Mouse (Mus musculus) left cerebral cortex, postnatal 10 days (tissue): ENCODE results near the gene Ston1. TPM values are rescaled to one million over a fixed set of nuclear protein-coding genes. Genes with fewer than 3 reads are reported as not detected.
A peak's percentile ranks its signal among the peaks of the same experiment; 100 is the strongest.

Experiments used
- DNase-seq, 2 experiments: peaks; one replicate each; pipeline ENCODE4 v3.0.0; 2021 to 2022; ENCODE audit warnings: low spot score in 2 of 2, mixed read lengths in 1 of 2; ENCODE audit errors: extremely low spot score in 1 of 2
- intact Hi-C: fragments of 180-260 bp; cut with DNase I; formaldehyde crosslinking; loops from one replicate; pipeline ENCODE4 v1.15.1; 2025
- total RNA-seq, 2 experiments: library from RNA; stranded (reverse); gene quantifications; 2 replicates each; pipeline ENCODE4 v1.2.3; 2021

Ston1 gene
- total RNA-seq, 2 experiments from 2014 or later = 6.5 to 8.4 TPM

GRCm38 (mm10) chr17:88615492-88616155, 18.1 kb downstream of the Ston1 start:
- DNase-seq = no peak
- intact Hi-C loops = no loop called here

DNA sequence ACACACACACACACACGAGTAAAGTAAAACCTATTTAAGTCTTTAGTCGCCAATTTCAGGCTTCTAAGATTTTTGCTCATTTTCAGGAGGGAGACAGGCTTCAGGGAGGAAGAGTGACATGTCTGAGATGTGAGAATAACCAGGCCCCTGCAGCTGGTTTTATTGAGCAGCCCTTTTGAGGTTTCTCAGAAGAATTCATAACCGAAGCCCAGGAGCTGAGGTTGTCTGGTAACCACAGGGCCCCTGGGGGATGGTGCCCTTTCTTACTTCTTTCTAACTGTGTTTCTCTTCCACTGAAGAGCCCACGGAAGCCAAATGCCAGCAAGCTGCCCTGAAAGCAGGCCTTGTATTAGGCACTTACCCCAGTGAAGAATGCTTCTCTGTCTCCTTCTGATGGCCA, 23.5 kb downstream of the Ston1 start:
- intact Hi-C loops = no loop called here
- no peak for DNase-seq

DNA sequence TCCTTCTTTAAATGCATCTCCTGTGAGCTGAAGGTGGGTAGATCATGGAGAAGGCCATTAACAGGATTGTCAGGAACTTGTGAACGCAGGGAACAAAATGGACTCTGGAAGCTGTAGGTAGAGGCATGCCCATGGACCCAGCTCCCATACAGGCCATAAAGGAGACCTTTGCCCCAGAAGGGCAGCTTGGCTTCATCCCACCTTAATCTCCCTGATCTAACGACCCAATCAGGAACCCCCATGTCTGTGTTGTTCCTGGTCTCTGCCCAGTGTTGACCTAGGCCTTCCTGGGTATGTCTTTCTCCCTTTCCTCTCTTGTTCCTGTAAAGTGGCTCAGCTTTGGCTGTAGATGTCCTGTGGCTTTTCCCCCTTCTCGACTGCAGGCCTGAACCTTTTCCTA, 23.9 kb downstream of the Ston1 start:
- intact Hi-C loops = no loop called here
- no peak for DNase-seq

GRCm38 (mm10) chr17:88622711-88623110, 25.2 kb downstream of the Ston1 start:
- intact Hi-C loops = no loop called here
- no peak for DNase-seq

GRCm38 (mm10) chr17:88624386-88624785, 26.9 kb downstream of the Ston1 start:
- intact Hi-C loops = no loop called here
- no peak for DNase-seq

- DNase-seq = no peak
- intact Hi-C loops = no loop called here
Observed at GRCm38 (mm10) chr17:88625350-88625749, 27.9 kb downstream of the Ston1 start.

DNA sequence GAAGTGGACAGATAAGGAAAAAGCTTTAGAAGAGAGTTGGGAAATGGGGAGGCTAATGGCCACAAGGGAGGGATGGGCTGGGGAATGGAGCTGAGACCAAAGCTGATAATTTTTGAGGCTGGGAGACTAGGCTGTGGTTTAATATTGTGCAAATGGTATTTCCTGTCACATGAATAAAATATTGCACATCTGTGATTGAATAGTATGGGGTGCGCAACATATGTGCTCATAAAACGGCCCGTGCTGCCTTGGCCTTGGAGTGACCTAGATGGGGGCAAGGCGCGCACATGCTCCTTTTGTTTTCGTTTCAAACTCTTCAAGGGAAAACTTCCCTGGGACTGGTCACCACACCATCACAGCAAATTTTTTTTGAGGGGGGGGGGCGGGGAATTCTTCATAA, 28.4 kb downstream of the Ston1 start:
- intact Hi-C loops = no loop called here
- DNase-seq = no peak

GRCm38 (mm10) chr17:88626347-88626811, 28.9 kb downstream of the Ston1 start:
- DNase-seq = no peak
- intact Hi-C loops = no loop called here

- intact Hi-C loops = no loop called here
- no peak for DNase-seq
Observed at GRCm38 (mm10) chr17:88627150-88627549, 29.7 kb downstream of the Ston1 start.

GRCm38 (mm10) chr17:88628676-88629380, 31.3 kb downstream of the Ston1 start:
- intact Hi-C loops = no loop called here
- DNase-seq = peak; percentile 53 to 61

- DNase-seq = no peak
- intact Hi-C loops = no loop called here
Observed at GRCm38 (mm10) chr17:88629381-88629759, 31.9 kb downstream of the Ston1 start.

DNA sequence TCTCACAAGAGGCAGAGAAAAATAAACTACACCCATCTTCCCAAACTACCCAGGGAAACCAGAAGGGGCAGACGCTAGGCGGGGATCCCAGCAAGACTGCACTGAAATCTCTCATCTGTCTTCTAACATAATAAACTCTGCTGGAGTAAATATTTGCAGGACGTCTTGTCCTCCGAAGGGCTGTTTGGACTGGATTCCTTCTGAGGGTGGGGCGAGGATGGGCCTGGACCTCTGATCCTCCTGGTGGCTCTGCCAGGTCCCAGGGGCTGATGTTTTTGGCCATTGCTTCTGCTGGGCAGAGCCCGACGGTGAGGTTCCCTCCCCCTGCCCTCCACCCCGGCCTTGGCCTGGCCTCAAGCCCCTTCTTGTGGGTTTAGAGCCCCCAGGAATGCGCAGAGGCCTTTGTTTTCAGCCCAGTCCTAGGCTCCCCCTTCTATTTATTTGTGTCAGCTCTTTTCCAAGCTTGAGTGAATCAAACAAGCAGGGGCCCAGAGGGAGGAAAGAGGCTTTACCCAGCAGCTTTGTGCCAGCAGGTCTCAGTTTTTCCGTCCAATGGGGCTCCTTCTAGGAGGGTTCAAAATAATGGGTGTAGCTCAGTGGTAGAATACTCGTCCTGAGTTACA, 32.6 kb downstream of the Ston1 start:
- intact Hi-C loops = loop anchor here (5.0 kb wide), 1 partner anchor 33 kb away; the partner anchor contains the start of gene Ston1
- DNase-seq = peak in 1 of 2 experiments; percentile 71

DNA sequence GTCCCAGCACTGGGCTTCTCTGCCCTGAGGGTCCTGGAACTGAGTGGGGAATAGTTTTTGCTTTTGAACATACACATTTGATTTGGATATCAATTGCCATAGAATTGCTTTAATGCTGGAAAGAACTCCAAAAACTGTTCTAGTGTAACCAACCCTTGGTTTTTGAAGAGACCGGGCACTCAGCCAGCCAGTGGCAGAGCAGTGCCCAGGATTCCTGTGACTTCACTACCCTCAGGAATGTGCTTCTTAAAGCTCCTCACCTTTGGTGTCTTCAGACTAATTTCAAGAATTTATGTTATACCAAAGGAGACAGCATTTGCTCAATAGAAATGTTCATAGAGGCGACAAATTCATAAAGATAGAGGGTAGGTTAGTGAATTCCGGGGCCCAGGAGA, 33.1 kb downstream of the Ston1 start:
- peak in 1 of 2 experiments; percentile 38 for DNase-seq
- intact Hi-C loops = loop anchor here (5.0 kb wide), 1 partner anchor 33 kb away; the partner anchor contains the start of gene Ston1

DNA sequence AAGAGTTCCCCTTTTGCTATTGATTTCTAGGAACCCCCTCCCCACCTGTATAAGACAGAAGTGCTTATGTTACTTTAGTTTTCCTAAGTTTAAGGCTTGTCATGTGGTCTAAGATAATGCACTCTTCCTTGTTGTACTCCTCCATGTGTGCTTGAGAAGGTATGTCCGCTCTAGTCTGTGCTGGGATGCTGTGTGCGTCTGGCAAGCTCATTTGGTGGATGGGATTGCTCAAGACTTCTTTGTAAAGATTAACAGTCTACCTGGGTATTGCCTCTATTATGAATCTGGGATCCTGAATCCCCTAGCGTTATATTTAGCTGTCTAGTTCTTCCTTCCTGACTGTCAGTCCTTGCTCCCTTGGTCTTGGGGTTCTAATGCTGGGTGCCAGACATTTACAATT, 35.1 kb downstream of the Ston1 start:
- DNase-seq = no peak
- intact Hi-C loops = loop anchor here (5.0 kb wide), 1 partner anchor 35 kb away; the partner anchor contains the start of gene Ston1

- intact Hi-C loops = no loop called here
Observed at GRCm38 (mm10) chr17:88636076-88636475, 38.6 kb downstream of the Ston1 start.

GRCm38 (mm10) chr17:88636587-88636986, 39.1 kb downstream of the Ston1 start:
- peak in 1 of 2 experiments; percentile 59 for DNase-seq

More at GRCm38 (mm10) chr17:88636076-88636475, 38.6 kb downstream of the Ston1 start:
- DNase-seq = no peak

DNA sequence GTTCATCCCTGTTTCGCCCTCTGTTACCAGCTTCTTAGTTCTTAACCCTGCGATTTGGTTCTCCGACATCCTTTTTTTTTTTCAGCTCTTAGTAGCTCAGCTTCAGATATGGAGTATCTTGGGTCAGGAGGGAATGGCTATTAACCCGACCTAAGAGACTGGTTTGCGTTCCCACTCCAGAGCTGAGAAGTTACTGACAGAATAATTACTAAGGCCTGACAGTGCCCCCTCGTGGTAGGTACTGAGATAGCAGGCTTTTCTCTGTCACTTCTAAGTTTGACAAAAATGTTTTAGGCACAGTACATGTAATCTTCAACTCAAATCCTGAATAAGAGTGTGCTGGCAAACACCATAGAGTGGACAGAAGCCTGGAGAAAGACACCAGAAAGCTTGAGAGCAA, 43.5 kb downstream of the Ston1 start:
- DNase-seq = peak; percentile 55 to 66
- intact Hi-C loops = loop anchor here (2.0 to 5.0 kb wide), 2 partner anchors 110 to 384 kb away; partner anchors contain the start of gene Ppp1r21

More at GRCm38 (mm10) chr17:88636587-88636986, 39.1 kb downstream of the Ston1 start:
- intact Hi-C loops = no loop called here

DNA sequence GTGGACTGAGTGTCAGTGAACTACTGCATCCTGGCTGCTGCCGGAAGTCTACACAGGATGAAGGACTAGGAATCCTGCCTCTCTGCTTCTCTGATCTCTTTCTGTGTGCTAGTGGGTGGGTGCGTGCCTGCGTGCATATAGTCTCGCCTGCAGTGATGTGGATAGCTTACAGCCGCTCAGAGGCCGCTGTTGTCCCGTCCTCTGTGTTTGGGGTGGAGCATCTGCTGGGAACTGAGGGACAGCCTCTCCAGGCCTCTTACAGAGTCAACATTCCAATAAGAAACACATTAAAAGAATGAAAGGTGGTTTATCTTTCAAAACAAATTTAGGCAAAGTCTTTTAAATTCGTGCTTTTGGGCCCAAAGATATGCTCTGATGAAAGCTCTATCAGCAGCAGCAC, 44.4 kb downstream of the Ston1 start:
- no peak for DNase-seq
- intact Hi-C loops = loop anchor here (2.0 to 5.0 kb wide), 2 partner anchors 111 to 385 kb away; partner anchors contain the start of gene Ppp1r21

GRCm38 (mm10) chr17:88644876-88645275, 47.4 kb downstream of the Ston1 start:
- no peak for DNase-seq
- intact Hi-C loops = loop anchor here (5.0 kb wide), 1 partner anchor 388 kb away; no protein-coding TSS in a partner anchor
